Mouse (Mus musculus): ENCODE data around the gene Sptbn4. TPM values are rescaled to one million over a fixed set of nuclear protein-coding genes. Genes with fewer than 3 reads are reported as not detected.

The Sptbn4 gene
- polyA plus RNA-seq, 1 experiment from 2014 or later, result 0.28 TPM

- Histone ChIP-seq H3K9ac (replicated peaks; ENCODE audit: low read length) (no peak overlapping the region), H3K4me1 (ENCODE audit: control insufficient read depth, insufficient read depth, low read length) (peaks cover 3% of the 10 kb centered on the region; the same call in 1 of the 2 replicates), H3K27me3 (ENCODE audit: control insufficient read depth, insufficient read depth, low read length) (no peaks in the 10 kb centered on the region), H3K27ac (replicated peaks; ENCODE audit: low read depth, low read length) (no peak overlapping the region), H3K9me3 (replicated peaks; ENCODE audit: control insufficient read depth, low read length) (no peaks in the 10 kb centered on the region), H3K36me3 (replicated peaks; ENCODE audit: control insufficient read depth, insufficient read depth, low read depth, low read length) (no peaks in the 10 kb centered on the region), H3K4me2 (ENCODE audit: low read depth, low read length) (no peak overlapping the region), H3K4me3 (ENCODE audit: low read depth, low read length) (no peak overlapping the region)
- ATAC-seq (replicated peaks; ENCODE audit: insufficient number of reproducible peaks, low FRiP score, low TSS enrichment, low read depth) (no peak), DNase-seq (ENCODE audit: low spot score) (no peak)
- WGBS, result 91% methylated on average over 25 of the region's 25 CpGs
Measured at GRCm38 (mm10) chr7:27489270-27489869, 41.9 kb upstream of the Sptbn4 start.

GRCm38 (mm10) chr7:27487740-27488268, 40.3 kb upstream of the Sptbn4 start:
- Histone ChIP-seq H3K4me1 (ENCODE audit: control insufficient read depth, insufficient read depth, low read length) (peaks cover 3% of the 10 kb centered on the region; the same call in 1 of the 2 replicates), H3K4me3 (ENCODE audit: low read depth, low read length) (peak overlapping the region; percentile 73), H3K9me3 (replicated peaks; ENCODE audit: control insufficient read depth, low read length) (no peaks in the 10 kb centered on the region), H3K36me3 (replicated peaks; ENCODE audit: control insufficient read depth, insufficient read depth, low read depth, low read length) (no peaks in the 10 kb centered on the region), H3K9ac (replicated peaks; ENCODE audit: low read length) (peak overlapping the region; percentile 84), H3K27ac (replicated peaks; ENCODE audit: low read depth, low read length) (peak overlapping the region; percentile 95), H3K27me3 (ENCODE audit: control insufficient read depth, insufficient read depth, low read length) (no peaks in the 10 kb centered on the region), H3K4me2 (ENCODE audit: low read depth, low read length) (peak overlapping the region; percentile 61)
- peak; percentile 42 for DNase-seq (ENCODE audit: low spot score)
- 2% methylated on average over 13 of the region's 13 CpGs for WGBS
- ATAC-seq (replicated peaks; ENCODE audit: insufficient number of reproducible peaks, low FRiP score, low TSS enrichment, low read depth), result no peak

- Histone ChIP-seq H3K9me3 (replicated peaks; ENCODE audit: control insufficient read depth, low read length) (no peaks in the 10 kb centered on the region), H3K27me3 (ENCODE audit: control insufficient read depth, insufficient read depth, low read length) (no peaks in the 10 kb centered on the region), H3K4me2 (ENCODE audit: low read depth, low read length) (peak within 1 kb of the TSS; percentile 61), H3K4me1 (ENCODE audit: control insufficient read depth, insufficient read depth, low read length) (peaks cover 3% of the 10 kb centered on the region; the same call in 1 of the 2 replicates), H3K9ac (replicated peaks; ENCODE audit: low read length) (peak within 1 kb of the TSS; percentile 84), H3K27ac (replicated peaks; ENCODE audit: low read depth, low read length) (peak within 1 kb of the TSS; percentile 95), H3K36me3 (replicated peaks; ENCODE audit: control insufficient read depth, insufficient read depth, low read depth, low read length) (no peaks in the 10 kb centered on the region), H3K4me3 (ENCODE audit: low read depth, low read length) (peak within 1 kb of the TSS; percentile 73)
- WGBS, result under 1% methylated on average over 73 of the region's 80 CpGs
- ATAC-seq (replicated peaks; ENCODE audit: insufficient number of reproducible peaks, low FRiP score, low TSS enrichment, low read depth) (peak; percentile 96), DNase-seq (ENCODE audit: low spot score) (peak; percentile 100)
Measured at GRCm38 (mm10) chr7:27486770-27487697, 39.5 kb upstream of the Sptbn4 start, which contains the start of gene Sertad1. Gene Sertad1, plus strand, starts transcription at chr7:27486910.

- Histone ChIP-seq H3K36me3 (replicated peaks; ENCODE audit: control insufficient read depth, insufficient read depth, low read depth, low read length) (no peaks in the 10 kb centered on the region), H3K27ac (replicated peaks; ENCODE audit: low read depth, low read length) (no peak overlapping the region), H3K4me3 (ENCODE audit: low read depth, low read length) (peak overlapping the region; percentile 73), H3K4me2 (ENCODE audit: low read depth, low read length) (peak overlapping the region; percentile 44), H3K27me3 (ENCODE audit: control insufficient read depth, insufficient read depth, low read length) (no peaks in the 10 kb centered on the region), H3K9ac (replicated peaks; ENCODE audit: low read length) (no peak overlapping the region), H3K9me3 (replicated peaks; ENCODE audit: control insufficient read depth, low read length) (no peaks in the 10 kb centered on the region), H3K4me1 (ENCODE audit: control insufficient read depth, insufficient read depth, low read length) (peaks cover 3% of the 10 kb centered on the region; the same call in 1 of the 2 replicates)
- peak; percentile 32 for DNase-seq (ENCODE audit: low spot score)
- 0 out of 2 replicates have a peak, but pooled peaks have one; percentile 0 for ATAC-seq (replicated peaks; ENCODE audit: insufficient number of reproducible peaks, low FRiP score, low TSS enrichment, low read depth)
- WGBS, result 3% methylated on average over 13 of the region's 13 CpGs
Measured at GRCm38 (mm10) chr7:27486102-27486769, 38.8 kb upstream of the Sptbn4 start.

GRCm38 (mm10) chr7:27483860-27484259, 36.4 kb upstream of the Sptbn4 start:
- Histone ChIP-seq H3K4me1 (ENCODE audit: control insufficient read depth, insufficient read depth, low read length) (no peaks in the 10 kb centered on the region; the same call in 1 of the 2 replicates), H3K36me3 (replicated peaks; ENCODE audit: control insufficient read depth, insufficient read depth, low read depth, low read length) (no peaks in the 10 kb centered on the region)

DNA sequence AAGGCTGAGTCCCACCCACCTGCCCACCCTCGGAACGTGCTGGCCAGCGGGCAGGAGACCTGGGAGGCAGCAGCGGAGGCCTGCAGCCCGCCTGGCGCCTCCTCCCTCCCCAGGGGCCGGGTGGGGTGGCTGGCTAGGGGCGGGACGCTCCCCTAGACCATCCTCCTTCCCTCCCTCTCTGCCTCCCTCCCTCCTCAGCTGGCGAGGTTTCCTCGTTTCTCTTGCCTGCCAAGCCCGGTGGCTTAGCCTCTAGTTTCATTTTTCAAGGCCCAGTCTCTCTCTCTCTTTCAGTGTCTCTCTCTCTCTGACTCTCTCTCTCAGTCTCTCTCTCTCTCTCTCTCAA, 34.1 kb upstream of the Sptbn4 start:
- Histone ChIP-seq H3K4me1 (ENCODE audit: control insufficient read depth, insufficient read depth, low read length) (no peaks in the 10 kb centered on the region), H3K9me3 (replicated peaks; ENCODE audit: control insufficient read depth, low read length) (no peaks in the 10 kb centered on the region), H3K27me3 (ENCODE audit: control insufficient read depth, insufficient read depth, low read length) (no peaks in the 10 kb centered on the region), H3K27ac (replicated peaks; ENCODE audit: low read depth, low read length) (peak overlapping the region; percentile 39; the same call in 1 of the 2 replicates), H3K36me3 (replicated peaks; ENCODE audit: control insufficient read depth, insufficient read depth, low read depth, low read length) (no peaks in the 10 kb centered on the region; the same call in 1 of the 2 replicates), H3K9ac (replicated peaks; ENCODE audit: low read length) (peak overlapping the region; percentile 44), H3K4me2 (ENCODE audit: low read depth, low read length) (peak overlapping the region; percentile 49), H3K4me3 (ENCODE audit: low read depth, low read length) (peak overlapping the region; percentile 25)
- peak; percentile 86 for DNase-seq (ENCODE audit: low spot score)
- WGBS, result 0% methylated on average over 11 of the region's 12 CpGs
- ATAC-seq (replicated peaks; ENCODE audit: insufficient number of reproducible peaks, low FRiP score, low TSS enrichment, low read depth), result peak; percentile 82

More at GRCm38 (mm10) chr7:27483860-27484259, 36.4 kb upstream of the Sptbn4 start:
- WGBS, result 71% methylated on average over 4 of the region's 4 CpGs
- DNase-seq (ENCODE audit: low spot score) (no peak), ATAC-seq (replicated peaks; ENCODE audit: insufficient number of reproducible peaks, low FRiP score, low TSS enrichment, low read depth) (no peak)
- Histone ChIP-seq H3K27ac (replicated peaks; ENCODE audit: low read depth, low read length) (no peak overlapping the region), H3K9me3 (replicated peaks; ENCODE audit: control insufficient read depth, low read length) (no peaks in the 10 kb centered on the region), H3K27me3 (ENCODE audit: control insufficient read depth, insufficient read depth, low read length) (no peaks in the 10 kb centered on the region), H3K9ac (replicated peaks; ENCODE audit: low read length) (no peak overlapping the region), H3K4me3 (ENCODE audit: low read depth, low read length) (no peak overlapping the region), H3K4me2 (ENCODE audit: low read depth, low read length) (no peak overlapping the region)

DNA sequence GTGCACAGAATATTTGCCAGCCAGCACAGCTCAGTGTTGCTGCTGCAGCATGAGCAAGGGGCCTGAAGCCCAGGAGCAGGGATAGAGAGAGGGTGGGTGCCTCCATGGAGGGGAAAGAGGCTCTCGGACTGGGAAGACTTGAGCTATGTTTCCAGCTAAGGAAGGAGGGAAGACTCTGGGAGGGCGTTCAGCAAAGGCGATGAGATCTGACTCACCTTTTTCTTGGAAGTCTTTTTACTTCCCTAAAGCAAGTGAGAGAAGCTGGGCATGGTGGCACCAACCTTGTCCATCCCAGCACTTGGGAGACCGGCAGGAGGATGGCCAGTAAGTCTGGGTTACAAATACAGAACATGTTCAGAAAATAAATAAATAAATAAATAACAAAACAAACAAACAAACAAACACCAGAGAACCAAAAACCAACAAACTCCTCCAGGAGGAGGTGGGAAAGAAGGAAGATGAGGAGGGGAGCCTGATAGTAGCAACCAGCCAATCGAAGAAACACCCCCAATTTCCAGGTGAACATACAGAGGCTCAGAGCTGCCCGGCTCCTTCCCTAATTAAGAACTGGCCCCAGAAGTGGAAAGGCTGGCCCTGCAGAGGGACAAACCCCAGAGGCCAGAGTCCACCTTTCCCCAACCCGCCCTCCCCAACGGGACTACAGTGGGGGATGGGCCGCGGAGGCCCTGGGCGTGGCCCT, 33.6 kb upstream of the Sptbn4 start:
- Histone ChIP-seq H3K4me3 (ENCODE audit: low read depth, low read length) (peak overlapping the region; percentile 25), H3K9ac (replicated peaks; ENCODE audit: low read length) (peak overlapping the region; percentile 44), H3K9me3 (replicated peaks; ENCODE audit: control insufficient read depth, low read length) (no peaks in the 10 kb centered on the region), H3K27ac (replicated peaks; ENCODE audit: low read depth, low read length) (peak overlapping the region; percentile 39; the same call in 1 of the 2 replicates), H3K4me1 (ENCODE audit: control insufficient read depth, insufficient read depth, low read length) (no peaks in the 10 kb centered on the region), H3K36me3 (replicated peaks; ENCODE audit: control insufficient read depth, insufficient read depth, low read depth, low read length) (no peaks in the 10 kb centered on the region; the same call in 1 of the 2 replicates), H3K27me3 (ENCODE audit: control insufficient read depth, insufficient read depth, low read length) (no peaks in the 10 kb centered on the region), H3K4me2 (ENCODE audit: low read depth, low read length) (peak overlapping the region; percentile 49)
- DNase-seq (ENCODE audit: low spot score) (no peak), ATAC-seq (replicated peaks; ENCODE audit: insufficient number of reproducible peaks, low FRiP score, low TSS enrichment, low read depth) (no peak)
- 11% methylated on average over 11 of the region's 11 CpGs for WGBS
